Mouse (Mus musculus) MEL-GATA-1-ER (cell line): Measurements from ENCODE around the gene F5.
"Not testable (repeated sequence)": the region's sequence is repeated elsewhere in the genome, so short reads cannot be mapped to it uniquely, and the experiment has no call there.

ENCODE experiments used
- DNase-seq: peaks from one replicate; pipeline ENCODE4 v3.0.0-alpha.2; 2012; ENCODE audit warnings: low read depth; ENCODE audit errors: extremely low read depth

Gene F5

GRCm38 (mm10) chr1:164231937-164232570 lies 80.4 kb downstream of the F5 start:
- DNase-seq = not testable (repeated sequence)

GRCm38 (mm10) chr1:164233447-164233846 lies 81.8 kb downstream of the F5 start:
- DNase-seq = no peak

GRCm38 (mm10) chr1:164235078-164235477 lies 83.4 kb downstream of the F5 start:
- DNase-seq = no peak

GRCm38 (mm10) chr1:164236078-164236477 lies 84.4 kb downstream of the F5 start:
- no peak for DNase-seq

- DNase-seq = no peak
These were observed 89.9 kb downstream of the F5 start for GRCm38 (mm10) chr1:164241494-164241893.

GRCm38 (mm10) chr1:164242809-164243208 lies 91.2 kb downstream of the F5 start:
- DNase-seq = no peak

GRCm38 (mm10) chr1:164247442-164247841 lies 95.8 kb downstream of the F5 start:
- peak; percentile 7 for DNase-seq

GRCm38 (mm10) chr1:164247971-164248370 lies 96.3 kb downstream of the F5 start:
- DNase-seq = peak; percentile 9

- peak; percentile 88 for DNase-seq
These were observed 97.1 kb downstream of the F5 start, which contains the start of gene Slc19a2 for GRCm38 (mm10) chr1:164248465-164249331. Gene Slc19a2 (plus strand): TSS chr1:164249046.

- peak; percentile 16 for DNase-seq
These were observed 97.7 kb downstream of the F5 start for GRCm38 (mm10) chr1:164249332-164249711.

GRCm38 (mm10) chr1:164250391-164251150 lies 98.9 kb downstream of the F5 start:
- DNase-seq = peak; percentile 39

- DNase-seq = no peak
These were observed 99.8 kb downstream of the F5 start for GRCm38 (mm10) chr1:164251438-164251837.

GRCm38 (mm10) chr1:164252551-164252950 lies 100.9 kb downstream of the F5 start:
- DNase-seq = no peak

GRCm38 (mm10) chr1:164254836-164255235 lies 103.2 kb downstream of the F5 start:
- DNase-seq = no peak

GRCm38 (mm10) chr1:164260171-164261028 lies 108.8 kb downstream of the F5 start:
- DNase-seq = no peak

GRCm38 (mm10) chr1:164261553-164261952 lies 109.9 kb downstream of the F5 start:
- DNase-seq = no peak
